Mouse (Mus musculus): ENCODE measurements around the gene Mtg1. TPM values are rescaled to one million over a fixed set of nuclear protein-coding genes. Genes with fewer than 3 reads are reported as not detected.

Gene Mtg1
- polyA plus RNA-seq, 1 experiment from 2014 or later = 29.3 TPM

GRCm38 (mm10) chr7:140135106-140135770 lies 2.1 kb upstream of the Mtg1 start:
- WGBS = 79% methylated on average over 5 of the region's 5 CpGs
- Histone ChIP-seq H3K27ac (no peak overlapping the region), H3K36me3 (peaks cover 12% of the 10 kb centered on the region), H3K4me3 (no peak overlapping the region), H3K9me3 (no peaks in the 10 kb centered on the region), H3K27me3 (ENCODE audit: insufficient read depth, poor library complexity, severe bottlenecking) (no peaks in the 10 kb centered on the region), H3K4me1 (peaks cover 7% of the 10 kb centered on the region; the same call in 1 of the 2 replicates)
- DNase-seq (ENCODE audit: low spot score) = no peak

GRCm38 (mm10) chr7:140138021-140138310 lies 602 bp downstream of the Mtg1 start:
- Histone ChIP-seq H3K36me3 (peaks cover 3% of the 10 kb centered on the region; the same call in 1 of the 2 replicates), H3K4me1 (peaks cover 7% of the 10 kb centered on the region; the same call in 1 of the 2 replicates), H3K27ac (peak overlapping the region; percentile 95), H3K4me3 (peak overlapping the region; percentile 85), H3K27me3 (ENCODE audit: insufficient read depth, poor library complexity, severe bottlenecking) (no peaks in the 10 kb centered on the region), H3K9me3 (no peaks in the 10 kb centered on the region)
- DNase-seq (ENCODE audit: low spot score) = no peak
- 1% methylated on average over 8 of the region's 8 CpGs for WGBS

- Histone ChIP-seq H3K4me3 (no peak overlapping the region), H3K27me3 (ENCODE audit: insufficient read depth, poor library complexity, severe bottlenecking) (no peaks in the 10 kb centered on the region), H3K36me3 (no peaks in the 10 kb centered on the region), H3K27ac (no peak overlapping the region), H3K4me1 (peaks cover 7% of the 10 kb centered on the region; the same call in 1 of the 2 replicates), H3K9me3 (no peaks in the 10 kb centered on the region)
- 8% methylated on average over 14 of the region's 14 CpGs for WGBS
- DNase-seq (ENCODE audit: low spot score) = no peak
Measured at GRCm38 (mm10) chr7:140141350-140141749, 4.0 kb downstream of the Mtg1 start.

- Histone ChIP-seq H3K9me3 (no peaks in the 10 kb centered on the region), H3K4me3 (no peak overlapping the region), H3K36me3 (0 out of 2 replicates have a peak, but pooled peaks cover 1% of the 10 kb centered on the region), H3K4me1 (no peaks in the 10 kb centered on the region), H3K27ac (no peak overlapping the region), H3K27me3 (ENCODE audit: insufficient read depth, poor library complexity, severe bottlenecking) (no peaks in the 10 kb centered on the region)
- WGBS = 81% methylated on average over 4 of the region's 4 CpGs
- no peak for DNase-seq (ENCODE audit: low spot score)
Measured at GRCm38 (mm10) chr7:140144550-140144949, 7.2 kb downstream of the Mtg1 start.

GRCm38 (mm10) chr7:140153383-140153782 lies 16.0 kb downstream of the Mtg1 start:
- 4% methylated on average over 28 of the region's 28 CpGs for WGBS
- Histone ChIP-seq H3K4me3 (peak overlapping the region; percentile 47), H3K36me3 (peaks cover 7% of the 10 kb centered on the region; the same call in 1 of the 2 replicates), H3K4me1 (peaks cover 17% of the 10 kb centered on the region), H3K27ac (no peak overlapping the region), H3K9me3 (no peaks in the 10 kb centered on the region), H3K27me3 (ENCODE audit: insufficient read depth, poor library complexity, severe bottlenecking) (peaks cover 69% of the 10 kb centered on the region)
- DNase-seq (ENCODE audit: low spot score) = no peak

GRCm38 (mm10) chr7:140153829-140154217 lies 16.5 kb downstream of the Mtg1 start:
- 21% methylated on average over 4 of the region's 4 CpGs for WGBS
- H3K27me3 ChIP-seq (ENCODE audit: insufficient read depth, poor library complexity, severe bottlenecking) = peaks cover 74% of the 10 kb centered on the region
- DNase-seq (ENCODE audit: low spot score) = no peak

GRCm38 (mm10) chr7:140154218-140154927 lies 17.0 kb downstream of the Mtg1 start, which contains the start of gene Sprn:
Gene Sprn (minus strand): TSS chr7:140154877.
- WGBS = 4% methylated on average over 28 of the region's 28 CpGs
- no peaks in the 10 kb centered on the region for H3K9me3 ChIP-seq
- no peak within 1 kb of the TSS for H3K27ac ChIP-seq
- H3K36me3 ChIP-seq = peaks cover 7% of the 10 kb centered on the region; the same call in 1 of the 2 replicates
- peak within 1 kb of the TSS; percentile 46 for H3K4me3 ChIP-seq
- no peak for DNase-seq (ENCODE audit: low spot score)
- peaks cover 17% of the 10 kb centered on the region for H3K4me1 ChIP-seq
- peaks cover 78% of the 10 kb centered on the region for H3K27me3 ChIP-seq (ENCODE audit: insufficient read depth, poor library complexity, severe bottlenecking)

More at GRCm38 (mm10) chr7:140153829-140154217, 16.5 kb downstream of the Mtg1 start:
- Histone ChIP-seq H3K36me3 (peaks cover 7% of the 10 kb centered on the region; the same call in 1 of the 2 replicates), H3K4me1 (peaks cover 17% of the 10 kb centered on the region), H3K4me3 (no peak overlapping the region), H3K27ac (no peak overlapping the region), H3K9me3 (no peaks in the 10 kb centered on the region)

GRCm38 (mm10) chr7:140160363-140160762 lies 23.0 kb downstream of the Mtg1 start:
- H3K36me3 ChIP-seq = no peaks in the 10 kb centered on the region
- H3K4me3 ChIP-seq = no peak overlapping the region
- no peak overlapping the region for H3K27ac ChIP-seq
- 73% methylated on average over 3 of the region's 3 CpGs for WGBS
- peaks cover 37% of the 10 kb centered on the region for H3K27me3 ChIP-seq (ENCODE audit: insufficient read depth, poor library complexity, severe bottlenecking)
- no peak for DNase-seq (ENCODE audit: low spot score)
- H3K4me1 ChIP-seq = no peaks in the 10 kb centered on the region
- no peaks in the 10 kb centered on the region for H3K9me3 ChIP-seq

GRCm38 (mm10) chr7:140164664-140165063 lies 27.3 kb downstream of the Mtg1 start, which contains the start of gene Olfr522:
Gene Olfr522 (minus strand): TSS chr7:140164764.
- Histone ChIP-seq H3K27ac (no peak within 1 kb of the TSS), H3K9me3 (no peaks in the 10 kb centered on the region), H3K36me3 (no peaks in the 10 kb centered on the region), H3K4me1 (no peaks in the 10 kb centered on the region), H3K27me3 (ENCODE audit: insufficient read depth, poor library complexity, severe bottlenecking) (0 out of 2 replicates have a peak, but pooled peaks cover 4% of the 10 kb centered on the region), H3K4me3 (no peak within 1 kb of the TSS)
- DNase-seq (ENCODE audit: low spot score) = no peak
- 65% methylated on average over 7 of the region's 7 CpGs for WGBS

- no peaks in the 10 kb centered on the region; the same call in 1 of the 2 replicates for H3K27me3 ChIP-seq (ENCODE audit: insufficient read depth, poor library complexity, severe bottlenecking)
- DNase-seq (ENCODE audit: low spot score) = no peak
- no peak overlapping the region for H3K4me3 ChIP-seq
- no peaks in the 10 kb centered on the region for H3K36me3 ChIP-seq
- no peaks in the 10 kb centered on the region for H3K4me1 ChIP-seq
- no peaks in the 10 kb centered on the region for H3K9me3 ChIP-seq
- WGBS = 76% methylated on average over 1 of the region's 1 CpGs
- no peak overlapping the region for H3K27ac ChIP-seq
Measured at GRCm38 (mm10) chr7:140167950-140168349, 30.6 kb downstream of the Mtg1 start.

- Histone ChIP-seq H3K9me3 (no peaks in the 10 kb centered on the region), H3K4me3 (no peak overlapping the region), H3K27ac (no peak overlapping the region), H3K36me3 (no peaks in the 10 kb centered on the region), H3K4me1 (no peaks in the 10 kb centered on the region), H3K27me3 (ENCODE audit: insufficient read depth, poor library complexity, severe bottlenecking) (no peaks in the 10 kb centered on the region; the same call in 1 of the 2 replicates)
- WGBS = 79% methylated on average over 4 of the region's 4 CpGs
- DNase-seq (ENCODE audit: low spot score) = no peak
Measured at GRCm38 (mm10) chr7:140169386-140169785, 32.0 kb downstream of the Mtg1 start.

- H3K4me3 ChIP-seq = no peak overlapping the region
- no peak overlapping the region for H3K27ac ChIP-seq
- no peaks in the 10 kb centered on the region for H3K36me3 ChIP-seq
- DNase-seq (ENCODE audit: low spot score) = no peak
- H3K4me1 ChIP-seq = no peaks in the 10 kb centered on the region
- whole genome bisulfite sequencing = 83% methylated on average over 3 of the region's 3 CpGs
- H3K9me3 ChIP-seq = no peaks in the 10 kb centered on the region
- no peaks in the 10 kb centered on the region; the same call in 1 of the 2 replicates for H3K27me3 ChIP-seq (ENCODE audit: insufficient read depth, poor library complexity, severe bottlenecking)
Measured at GRCm38 (mm10) chr7:140170863-140171262, 33.5 kb downstream of the Mtg1 start.

GRCm38 (mm10) chr7:140172936-140173335 lies 35.6 kb downstream of the Mtg1 start, which contains the start of gene Olfr523:
Gene Olfr523 (plus strand): TSS chr7:140173217.
- Histone ChIP-seq H3K4me3 (no peak within 1 kb of the TSS), H3K27ac (no peak within 1 kb of the TSS), H3K9me3 (no peaks in the 10 kb centered on the region), H3K36me3 (no peaks in the 10 kb centered on the region), H3K27me3 (ENCODE audit: insufficient read depth, poor library complexity, severe bottlenecking) (peaks cover 5% of the 10 kb centered on the region; the same call in 1 of the 2 replicates), H3K4me1 (no peaks in the 10 kb centered on the region)
- DNase-seq (ENCODE audit: low spot score) = no peak
- WGBS = 50% methylated on average over 1 of the region's 1 CpGs
